Mouse (Mus musculus) adrenal gland, postnatal 10 days (tissue): ENCODE results near the gene Rps6kc1. TPM values are rescaled to one million over a fixed set of nuclear protein-coding genes. Genes with fewer than 3 reads are reported as not detected.
"Not testable (repeated sequence)": the region's sequence is repeated elsewhere in the genome, so short reads cannot be mapped to it uniquely, and the experiment has no call there.

Experiments used
- DNase-seq: peaks from one replicate; pipeline ENCODE4 v3.0.0; 2021; ENCODE audit warnings: mixed read lengths
- long read RNA-seq, 2 experiments: library from polyadenylated mRNA; stranded (forward); transcript quantifications; one replicate each; pipeline ENCODE4 v2.0.0; 2021
- total RNA-seq, 2 experiments: library from RNA; stranded (reverse); gene quantifications; 2 replicates each; pipeline ENCODE4 v1.2.3; 2021

Rps6kc1 gene
- 10 to 100 TPM; 26.2 to 27.6 TPM for total RNA-seq
- long read RNA-seq, experiment 1, transcript Rps6kc1-201 (15 exons, 3,995 nt) = major isoform, 8 of 18 reads
- long read RNA-seq, experiment 1, partial matches to known transcripts = 6 of 18 reads
- long read RNA-seq, experiment 1, other reads (novel, unspliced or antisense) = 4 of 18 reads
- long read RNA-seq, experiment 2, transcript Rps6kc1-201 (15 exons, 3,995 nt) = major isoform, 5 of 10 reads
- long read RNA-seq, experiment 2, partial matches to known transcripts = 0 of 10 reads
- long read RNA-seq, experiment 2, other reads (novel, unspliced or antisense) = 5 of 10 reads

DNA sequence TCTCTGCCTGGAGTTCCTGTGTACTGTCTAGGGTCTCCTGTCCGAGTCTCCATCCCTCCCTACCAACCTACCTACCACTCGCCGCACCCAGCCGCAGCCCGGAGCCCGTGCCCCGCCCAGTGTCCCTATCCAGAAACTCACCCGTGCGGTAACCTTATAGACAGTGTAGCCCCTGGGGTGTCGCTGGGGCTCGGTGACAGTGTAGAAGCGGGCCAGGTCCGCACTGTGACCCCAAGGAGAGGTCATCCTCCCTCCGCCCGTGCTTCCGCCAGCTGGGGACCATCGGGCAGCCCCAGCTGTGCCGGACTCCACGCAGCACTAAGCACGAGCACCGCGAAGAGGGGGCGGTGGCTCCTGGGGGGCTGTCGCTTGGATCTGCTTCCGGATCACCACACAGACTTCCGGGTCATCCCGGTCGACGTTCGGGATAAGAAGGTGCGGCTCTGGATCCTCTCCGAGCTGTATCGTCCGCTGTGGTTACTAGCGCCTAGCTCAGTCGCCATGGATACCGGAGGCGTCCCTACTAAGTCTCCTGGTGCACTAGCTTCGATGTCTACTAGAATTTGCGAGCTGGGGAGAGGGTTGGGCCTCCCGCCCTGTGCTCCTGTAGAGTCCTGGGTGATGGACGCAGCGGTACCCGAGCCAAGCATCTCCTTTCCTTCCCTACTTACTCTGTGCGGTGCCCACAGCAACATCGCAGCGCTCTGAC lies at the start of gene Rps6kc1:
Gene Rps6kc1 (minus strand): TSS at position 356 of the 709 bp plus-strand sequence.
- peak; percentile 87 for DNase-seq

DNA sequence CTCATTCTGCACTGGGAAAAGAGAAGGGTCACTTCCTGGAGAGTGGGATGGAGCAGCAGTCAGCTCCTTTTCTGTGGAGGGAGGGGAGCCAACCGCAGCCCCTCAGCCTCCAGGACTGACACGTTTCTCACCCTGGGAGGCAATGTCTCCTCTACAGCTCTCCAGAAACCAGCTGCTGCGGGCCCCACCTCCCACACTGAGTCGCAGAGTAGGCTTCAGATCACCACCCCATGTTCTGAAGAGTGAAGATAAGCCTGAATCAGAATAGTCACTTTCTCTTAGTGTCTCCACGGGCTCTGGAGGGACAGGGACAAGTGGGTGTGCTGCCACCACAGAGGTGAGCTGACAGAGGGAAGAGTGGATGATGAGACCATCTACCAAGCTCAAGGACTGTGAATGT lies 47.3 kb upstream of the Rps6kc1 start:
- no peak for DNase-seq

DNA sequence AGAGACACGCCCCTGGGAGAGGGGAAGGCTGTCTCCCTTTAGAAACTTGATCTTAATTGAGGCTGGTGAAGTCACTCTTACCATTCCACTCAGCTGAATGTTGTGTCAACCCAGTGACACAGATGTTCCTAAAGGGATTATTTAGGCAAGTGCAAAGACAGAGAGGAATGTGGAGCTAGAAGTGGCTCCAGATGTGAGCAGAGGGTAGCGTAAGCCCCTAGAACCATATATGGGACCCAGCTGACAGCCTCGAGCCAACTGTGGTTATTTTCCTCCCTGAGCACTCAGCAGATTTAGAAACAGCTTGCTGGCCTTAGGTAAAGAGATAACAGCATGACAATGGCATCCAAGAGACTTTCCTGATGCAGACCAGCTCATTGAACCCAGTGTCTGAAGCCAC lies 41.4 kb upstream of the Rps6kc1 start:
- no peak for DNase-seq

DNA sequence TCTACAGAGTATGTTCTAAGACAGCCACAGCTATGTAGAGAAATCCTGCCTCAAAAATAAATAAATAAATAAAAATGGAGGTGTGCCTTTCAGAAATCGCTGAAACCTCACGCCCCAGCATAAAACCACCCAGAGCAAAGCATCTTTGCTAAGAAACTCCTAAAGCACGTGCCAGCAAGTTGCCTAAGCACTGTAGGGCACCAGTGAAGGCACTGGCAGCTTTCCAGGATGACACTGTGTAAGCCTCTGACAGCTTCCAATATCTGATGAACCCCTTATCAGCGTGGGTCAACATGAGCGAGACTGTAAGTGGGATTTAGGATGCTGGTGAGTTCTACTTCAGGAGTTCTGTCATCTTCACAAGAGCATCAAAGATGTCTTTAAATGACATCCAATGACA lies 39.4 kb upstream of the Rps6kc1 start:
- no peak for DNase-seq

DNA sequence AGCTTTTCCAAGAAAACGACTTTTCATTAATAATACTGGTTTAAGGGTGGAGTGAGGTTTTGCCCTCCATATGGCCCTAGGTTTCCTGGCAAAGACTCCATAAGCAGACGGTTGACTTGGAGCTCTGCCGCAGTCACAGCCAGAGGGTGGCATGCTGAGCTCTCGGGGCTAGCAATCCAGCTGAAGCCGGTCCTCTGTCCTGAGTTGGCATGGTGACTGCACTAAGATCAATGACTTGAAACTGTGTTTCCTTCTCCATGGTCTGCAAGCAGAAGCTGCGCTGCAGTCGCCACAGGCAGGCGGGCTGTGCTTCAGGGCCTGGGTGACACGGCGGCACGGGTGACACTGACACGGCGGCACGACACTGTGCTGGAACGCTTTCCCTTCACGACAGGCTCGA lies 37.3 kb upstream of the Rps6kc1 start:
- no peak for DNase-seq

DNA sequence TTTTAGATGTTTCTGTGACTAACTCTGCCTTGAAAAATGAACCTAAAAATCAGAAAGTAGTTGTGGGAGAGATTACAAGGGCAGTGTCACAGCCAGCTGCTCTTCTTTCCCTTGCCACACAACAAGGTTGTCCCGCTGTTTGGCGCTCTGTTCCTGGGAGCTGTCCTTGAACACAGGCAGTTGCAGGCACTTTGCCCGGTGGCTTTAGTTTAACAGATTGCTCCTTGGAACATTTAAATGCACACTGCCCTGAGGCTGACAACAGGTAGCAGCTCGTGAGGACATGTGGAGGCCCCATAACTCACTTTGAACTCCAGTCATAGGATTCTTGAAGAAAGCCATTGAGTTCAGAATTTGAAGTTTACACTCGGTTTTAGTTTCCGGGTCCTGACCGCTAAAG lies 36.9 kb upstream of the Rps6kc1 start:
- peak; percentile 64 for DNase-seq

DNA sequence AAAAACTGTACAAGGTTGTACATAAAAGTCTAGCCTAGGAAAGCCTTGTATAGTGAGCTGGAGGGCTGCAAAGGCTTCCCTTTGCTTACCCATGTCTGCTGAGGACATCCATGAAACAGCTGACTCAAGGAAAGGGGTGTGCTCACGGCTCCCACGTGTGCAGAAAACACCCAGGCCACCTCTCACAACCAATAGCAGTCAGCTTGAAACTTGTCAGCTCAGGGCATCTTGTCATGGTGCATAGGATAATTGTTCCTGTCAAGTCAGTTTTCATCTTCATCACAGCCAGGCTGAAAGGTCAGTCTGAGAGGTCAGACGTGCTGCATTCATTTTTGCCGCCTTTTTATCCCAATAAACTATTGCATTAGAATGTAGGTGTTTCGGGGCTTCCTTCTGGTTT lies 36.4 kb upstream of the Rps6kc1 start:
- DNase-seq = no peak

DNA sequence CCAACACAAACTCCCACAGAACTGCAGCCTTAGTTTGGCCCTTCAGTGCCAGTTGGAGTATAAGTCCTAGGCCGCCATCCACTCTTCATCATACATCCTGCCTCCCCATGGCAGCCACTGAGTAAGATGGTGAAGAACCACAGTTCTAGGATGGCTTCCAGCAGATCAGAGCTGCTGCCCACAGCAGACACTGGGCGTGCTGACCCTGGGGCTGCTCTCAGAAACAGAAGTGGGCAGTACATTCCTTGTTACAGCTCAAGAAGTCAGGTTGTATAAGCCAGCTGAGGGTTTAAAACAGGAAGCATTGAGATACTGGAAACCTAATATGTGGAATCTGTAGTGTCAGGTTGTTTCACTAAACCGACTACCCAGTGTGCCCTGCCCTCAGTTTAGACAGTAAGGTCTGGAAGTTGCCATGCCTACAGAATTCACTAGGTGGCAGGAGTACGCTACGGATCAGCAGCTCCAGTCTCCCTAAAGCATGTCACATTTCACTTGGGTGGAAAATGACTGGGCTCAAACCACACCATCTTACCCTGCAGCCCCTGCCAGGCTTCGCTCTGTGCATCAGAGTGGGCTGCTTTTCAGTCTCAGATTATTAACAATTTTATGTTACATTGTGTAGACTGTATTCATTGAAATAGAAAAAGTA lies 32.7 kb upstream of the Rps6kc1 start:
- peak; percentile 84 for DNase-seq

DNA sequence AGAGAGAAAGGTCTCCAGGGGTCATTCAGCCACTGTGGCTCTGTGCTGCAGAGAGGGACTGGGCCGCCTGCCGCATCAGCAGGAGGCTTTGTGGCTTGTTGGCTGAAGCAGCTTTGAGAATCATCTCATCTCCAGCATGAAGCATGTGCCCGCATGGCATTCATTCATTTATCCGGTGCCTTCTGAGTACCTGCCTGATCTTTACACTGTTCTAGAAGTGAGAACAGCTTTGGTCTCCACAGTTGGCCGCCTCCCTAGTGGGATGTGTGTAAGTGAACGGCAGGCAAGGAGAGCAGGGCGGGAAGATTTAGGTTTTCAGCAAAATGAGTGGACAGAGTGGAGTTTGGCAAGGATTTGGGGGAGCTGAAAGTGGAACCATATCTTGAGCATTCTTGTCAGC lies 28.2 kb upstream of the Rps6kc1 start:
- no peak for DNase-seq

DNA sequence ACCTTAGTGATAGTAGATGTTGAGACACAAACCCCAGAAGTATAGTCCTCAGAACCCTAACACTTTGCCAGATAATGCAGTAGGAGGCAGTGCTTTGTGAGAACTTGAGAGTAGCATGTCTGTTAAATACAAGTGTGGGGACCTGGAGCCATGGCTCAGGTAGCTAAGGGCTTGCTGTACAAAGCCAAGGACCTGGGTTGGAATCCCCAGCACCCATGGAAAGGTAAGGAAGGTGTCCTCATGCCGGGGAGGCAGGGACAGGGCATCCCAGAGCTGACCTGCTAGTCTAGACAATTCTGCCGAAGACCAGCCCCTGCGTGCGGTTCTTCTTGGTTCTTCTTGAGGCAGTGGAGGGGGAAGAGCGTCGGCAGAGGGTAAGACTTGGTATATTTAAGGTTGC lies 18.6 kb upstream of the Rps6kc1 start:
- DNase-seq = no peak

DNA sequence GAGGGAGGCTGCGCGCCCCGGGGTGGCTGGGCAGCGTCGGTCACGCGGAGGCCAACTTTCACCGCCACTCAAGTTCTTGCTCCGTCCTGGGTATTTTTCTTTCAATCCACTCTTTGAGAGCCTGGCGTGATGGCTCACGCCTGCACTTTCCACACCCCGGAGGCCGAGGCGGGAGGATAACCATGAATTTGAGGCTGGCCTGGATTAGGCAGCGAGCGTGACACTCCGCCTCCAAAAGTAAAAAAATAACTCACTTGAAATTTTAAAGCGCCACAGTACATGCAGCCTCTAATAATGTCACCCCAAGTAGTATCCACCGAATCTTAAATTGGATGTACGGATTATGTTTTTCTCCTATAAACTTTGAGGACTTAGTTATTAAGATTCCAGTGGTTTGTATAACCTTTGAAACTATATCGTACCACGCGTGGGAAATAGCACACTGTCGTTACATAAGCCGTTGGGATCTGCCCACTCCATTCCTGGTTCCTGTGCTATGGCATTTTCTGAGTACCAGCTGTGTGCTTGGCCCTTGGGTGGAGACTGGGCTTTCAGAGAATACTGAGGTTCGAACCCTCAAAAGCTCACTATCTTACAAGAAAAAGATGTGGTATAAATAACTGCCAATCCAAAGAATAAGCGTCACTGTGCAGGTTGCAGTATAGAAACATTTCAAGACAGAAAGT lies 17.6 kb upstream of the Rps6kc1 start:
- DNase-seq = peak; percentile 61

DNA sequence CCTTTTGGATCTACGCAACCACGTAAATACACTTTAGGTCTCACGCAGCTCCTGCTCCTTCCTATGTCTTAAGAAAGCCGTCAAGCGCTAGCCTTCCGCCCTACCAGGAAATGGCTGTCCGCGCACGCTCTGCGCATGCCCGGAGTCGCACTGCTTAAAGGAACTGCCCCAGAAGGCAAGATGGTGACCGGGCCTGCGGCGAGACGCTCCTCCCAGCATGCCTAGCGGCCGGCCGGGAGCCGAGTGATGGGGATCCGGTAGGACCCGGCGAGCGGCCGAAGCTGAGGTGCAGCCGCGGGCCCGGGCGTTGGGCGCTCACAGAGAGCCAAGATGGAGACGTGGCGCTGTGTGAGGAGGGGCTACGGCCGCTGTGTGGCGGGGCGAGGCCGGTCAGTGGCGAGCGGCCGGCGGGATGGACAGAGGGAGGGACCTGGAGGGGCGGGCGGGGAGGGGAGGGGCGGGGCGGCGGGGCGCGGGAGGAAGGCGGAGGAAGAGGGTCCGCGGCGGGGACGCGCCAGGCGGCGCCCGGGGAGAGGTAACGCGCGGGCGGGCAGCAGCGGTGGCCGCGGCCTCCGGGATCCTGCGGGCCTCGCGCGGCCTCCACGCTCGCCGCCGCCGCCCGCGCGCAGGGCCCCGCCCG lies 16.9 kb upstream of the Rps6kc1 start:
- DNase-seq = peak; percentile 98

DNA sequence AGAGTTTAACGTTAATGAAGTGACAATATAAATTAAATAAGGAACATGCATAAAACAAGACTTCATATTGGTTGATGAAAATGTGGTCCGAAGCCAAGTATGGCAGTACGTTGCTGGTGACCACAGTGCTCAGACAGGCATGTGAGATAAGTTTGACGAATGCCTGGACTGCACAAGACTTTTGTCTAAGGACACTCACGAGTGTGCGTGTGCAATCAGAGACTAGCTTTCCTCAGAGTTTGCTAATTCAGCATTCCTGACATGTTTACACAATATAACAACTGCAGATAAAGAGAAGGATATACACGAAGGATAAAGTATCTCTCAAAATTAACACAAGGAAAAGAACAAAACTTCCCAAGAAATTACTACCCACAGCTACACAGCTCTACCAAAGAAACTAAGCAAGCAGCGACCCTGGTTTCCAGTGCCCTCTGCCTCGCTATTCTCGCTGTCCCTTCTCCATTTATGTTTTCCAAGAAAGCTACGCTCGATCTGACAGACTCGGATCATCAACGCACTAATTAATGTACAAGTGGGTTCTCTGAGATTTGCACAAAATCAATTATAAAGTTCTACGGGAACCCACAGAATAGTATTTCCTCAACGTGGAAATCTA lies 16.3 kb upstream of the Rps6kc1 start:
- DNase-seq = peak; percentile 31

DNA sequence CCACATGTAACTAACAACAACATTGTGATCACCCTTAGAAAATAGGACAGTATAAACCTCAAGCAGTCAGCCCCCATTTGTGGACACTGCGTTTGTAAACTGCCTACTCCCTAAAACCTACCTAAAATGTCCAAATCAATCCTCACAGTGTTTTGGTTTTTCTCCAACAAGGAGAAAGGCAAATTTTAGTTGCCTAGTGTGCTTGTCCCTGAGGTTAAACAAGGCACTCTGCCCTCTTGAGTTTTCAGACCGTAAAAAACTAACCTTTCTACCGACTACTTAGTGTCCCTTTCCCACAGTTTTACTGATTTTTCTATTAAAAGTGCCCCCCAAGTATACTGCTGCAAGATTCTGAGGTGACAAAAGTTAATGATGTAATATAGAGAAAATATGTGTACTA lies 15.7 kb upstream of the Rps6kc1 start:
- DNase-seq = no peak

DNA sequence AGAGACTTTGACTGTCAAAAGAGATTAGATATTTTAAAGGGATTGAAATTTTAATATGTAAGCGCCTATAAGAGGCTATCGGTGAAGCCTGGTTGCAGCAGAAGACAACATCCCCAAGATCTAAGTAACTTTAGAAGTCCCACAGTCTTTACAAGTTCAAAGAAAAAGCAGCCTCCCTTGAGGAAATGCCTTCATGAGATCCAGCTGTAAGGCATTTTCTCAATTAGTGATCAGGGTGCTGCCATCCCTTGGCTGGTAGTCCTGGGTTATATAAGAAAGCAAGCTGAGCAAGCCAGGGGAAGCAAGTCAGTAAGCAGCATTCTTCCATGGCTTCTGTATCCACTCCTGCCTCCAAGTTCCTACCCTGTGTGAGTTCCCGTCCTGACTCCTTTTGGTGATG lies 13.2 kb upstream of the Rps6kc1 start, which contains the start of gene Angel2:
Gene Angel2 (plus strand): TSS at position 301 of the 400 bp plus-strand sequence.
- not testable (repeated sequence) for DNase-seq

DNA sequence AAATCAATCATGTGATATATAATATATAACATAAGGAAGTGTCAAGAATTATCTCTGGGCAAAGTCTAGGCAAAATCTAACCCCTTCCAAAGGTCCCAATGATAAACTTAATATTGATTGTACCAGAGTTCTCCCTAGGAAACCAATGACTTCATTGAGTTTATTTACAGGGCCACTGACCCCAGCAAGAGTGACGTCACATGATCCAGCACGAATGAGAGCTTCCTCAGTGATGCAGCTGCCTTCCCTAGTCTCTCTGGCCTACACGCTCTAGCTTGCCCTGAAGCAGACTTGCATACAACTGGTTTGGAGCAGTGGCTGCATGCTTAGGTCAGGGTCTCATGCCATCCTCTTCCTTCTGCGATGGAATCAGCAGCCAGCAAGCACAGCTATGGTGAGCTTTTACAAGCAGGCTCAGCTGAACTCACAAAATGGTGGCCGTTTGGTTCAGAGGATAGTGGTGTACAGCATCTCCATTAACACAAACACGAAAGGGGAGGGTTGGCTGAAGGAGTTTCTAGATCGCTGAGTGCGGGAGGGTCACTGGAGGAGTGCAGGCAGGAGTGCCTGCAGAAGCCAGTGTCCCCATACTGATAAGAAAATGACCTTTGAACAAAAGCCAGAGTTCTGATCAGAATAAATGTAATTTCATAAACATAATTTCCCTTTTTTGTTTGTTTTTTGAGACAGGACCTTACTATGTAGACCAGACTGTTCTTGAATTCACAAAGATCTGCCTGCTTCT lies 8.3 kb upstream of the Rps6kc1 start:
- no peak for DNase-seq

DNA sequence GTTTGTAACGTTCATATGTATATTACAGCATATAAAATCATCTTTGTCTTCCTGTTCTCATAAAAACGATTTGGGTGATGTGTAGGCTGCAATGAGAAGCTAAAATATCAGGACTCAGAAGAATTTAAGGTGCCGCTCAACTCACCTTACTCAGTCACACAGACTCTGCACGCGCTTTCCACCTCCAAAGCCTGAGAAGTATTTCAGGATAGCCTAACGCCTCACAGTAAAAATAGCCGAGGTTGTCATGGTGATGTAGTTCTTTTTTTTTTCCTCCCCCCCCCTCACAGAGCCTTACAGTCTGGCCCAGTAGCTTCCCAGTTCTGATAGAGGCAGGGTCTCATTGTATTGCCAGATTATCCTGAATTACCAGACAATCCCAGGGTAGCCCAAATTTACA lies 7.4 kb upstream of the Rps6kc1 start:
- DNase-seq = no peak

DNA sequence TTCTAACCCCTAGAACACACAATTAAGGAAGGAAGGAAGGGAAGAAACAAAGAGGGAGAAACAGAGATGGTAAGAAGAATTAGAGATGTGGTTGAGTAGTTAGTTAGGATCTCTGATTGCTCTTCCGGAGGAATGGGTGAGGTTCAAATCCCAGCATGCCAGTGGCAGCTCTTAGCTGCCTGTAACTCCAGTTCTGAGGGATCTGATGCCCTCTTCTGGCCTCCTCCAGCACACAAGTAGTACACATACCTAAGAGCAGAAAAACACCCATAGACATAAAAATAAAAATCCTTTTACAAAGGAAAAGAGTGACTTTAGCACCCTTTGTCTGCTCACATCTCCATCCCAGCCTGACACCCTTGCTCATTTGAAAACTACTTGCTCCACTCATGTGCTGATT lies 1.1 kb upstream of the Rps6kc1 start:
- no peak for DNase-seq

DNA sequence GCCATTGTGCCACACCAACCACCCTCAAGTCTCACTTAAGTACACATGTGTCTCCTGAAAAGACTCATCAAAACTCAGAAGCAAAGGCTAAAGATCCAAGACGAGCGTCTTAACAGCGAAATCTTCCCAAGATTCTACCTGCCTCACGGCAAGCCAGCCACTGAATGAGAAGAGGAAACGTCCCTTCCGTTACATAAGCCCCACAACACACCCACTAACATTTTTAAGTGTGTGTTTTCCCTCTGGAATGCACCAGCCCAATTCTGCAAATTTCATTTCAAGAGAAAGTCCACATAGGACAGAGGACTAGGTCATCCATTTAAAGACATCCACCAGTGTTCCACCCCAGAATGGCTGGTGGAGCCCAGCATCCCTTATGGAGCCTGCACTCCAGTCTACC lies 734 bp downstream of the Rps6kc1 start:
- DNase-seq = no peak

DNA sequence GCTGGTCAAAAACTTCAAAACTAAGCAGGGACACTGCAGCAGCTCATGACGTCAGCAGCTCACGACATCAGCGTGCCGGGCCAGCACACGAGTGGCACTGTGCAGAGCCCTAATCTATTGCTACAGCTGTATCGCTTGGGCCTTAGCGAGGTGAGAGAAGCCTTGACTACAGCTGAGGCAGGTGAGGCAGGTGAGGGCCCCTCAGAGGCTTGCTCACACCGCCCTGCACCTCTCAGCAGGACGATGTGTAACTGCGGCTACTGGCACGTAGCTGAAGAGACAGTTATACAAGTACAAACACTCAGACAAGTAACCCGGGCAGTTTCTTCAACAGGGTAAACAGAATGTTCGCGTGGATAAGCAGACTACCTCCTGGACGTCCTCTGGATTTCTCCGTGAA lies 6.9 kb downstream of the Rps6kc1 start:
- DNase-seq = no peak

DNA sequence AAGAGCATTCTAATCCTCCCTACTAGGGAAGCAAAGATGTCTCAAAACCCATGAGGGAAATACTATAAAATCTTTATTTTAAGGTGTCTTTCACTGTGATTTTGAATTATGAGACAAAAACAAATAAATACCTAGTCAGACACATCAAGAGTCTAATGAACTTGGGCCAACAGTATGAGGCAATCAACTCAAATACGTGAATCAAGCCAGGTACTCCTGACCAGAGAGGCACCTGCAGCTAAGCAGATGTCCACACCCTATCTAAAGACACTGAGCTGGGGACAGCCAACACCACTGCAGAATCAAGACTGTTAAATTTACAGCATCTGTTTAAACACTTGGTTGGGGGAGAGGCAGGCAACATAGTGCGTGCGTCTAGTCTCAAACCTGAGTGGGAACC lies 7.4 kb downstream of the Rps6kc1 start:
- no peak for DNase-seq
